Mouse (Mus musculus) urinary bladder, adult 18-20 months (tissue): ENCODE measurements around the gene Gstm4.
"Not testable (repeated sequence)": the region's sequence is repeated elsewhere in the genome, so short reads cannot be mapped to it uniquely, and the experiment has no call there.

Source experiments
- DNase-seq, 2 experiments: peaks; one replicate each; pipeline ENCODE4 v3.0.0; 2022; ENCODE audit warnings: low spot score in 2 of 2, mixed read lengths in 2 of 2

Gene Gstm4

DNA sequence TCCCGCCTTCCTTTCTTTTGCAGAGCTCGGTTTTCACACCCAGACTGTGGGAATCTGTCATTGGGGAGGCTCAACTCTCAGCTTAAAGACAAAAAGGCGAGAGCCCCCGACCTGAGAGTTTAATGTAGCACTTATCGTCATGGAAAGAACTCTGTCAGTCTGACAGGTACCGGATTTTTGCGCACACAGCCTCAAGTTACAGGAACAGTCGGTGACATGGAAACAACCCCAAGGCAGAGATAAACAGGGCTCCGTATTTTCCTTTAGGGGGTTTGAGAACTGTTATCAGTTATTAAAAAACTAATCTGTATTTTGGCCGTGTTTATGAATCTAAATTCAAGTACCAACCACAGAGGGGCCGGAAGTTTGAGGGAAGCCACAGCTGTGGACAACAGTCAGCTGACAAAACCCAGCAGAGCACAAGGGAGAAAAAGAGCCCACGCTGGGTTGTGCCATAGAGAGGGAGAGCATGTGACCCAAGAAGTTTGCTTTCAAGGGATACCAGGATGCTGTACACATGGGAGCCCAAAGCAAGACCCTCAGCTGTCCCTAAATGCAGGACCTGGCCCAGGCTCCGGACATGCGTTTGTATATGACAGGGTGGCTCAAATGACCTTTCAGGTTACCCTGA lies 26.4 kb downstream of the Gstm4 start:
- DNase-seq = no peak

DNA sequence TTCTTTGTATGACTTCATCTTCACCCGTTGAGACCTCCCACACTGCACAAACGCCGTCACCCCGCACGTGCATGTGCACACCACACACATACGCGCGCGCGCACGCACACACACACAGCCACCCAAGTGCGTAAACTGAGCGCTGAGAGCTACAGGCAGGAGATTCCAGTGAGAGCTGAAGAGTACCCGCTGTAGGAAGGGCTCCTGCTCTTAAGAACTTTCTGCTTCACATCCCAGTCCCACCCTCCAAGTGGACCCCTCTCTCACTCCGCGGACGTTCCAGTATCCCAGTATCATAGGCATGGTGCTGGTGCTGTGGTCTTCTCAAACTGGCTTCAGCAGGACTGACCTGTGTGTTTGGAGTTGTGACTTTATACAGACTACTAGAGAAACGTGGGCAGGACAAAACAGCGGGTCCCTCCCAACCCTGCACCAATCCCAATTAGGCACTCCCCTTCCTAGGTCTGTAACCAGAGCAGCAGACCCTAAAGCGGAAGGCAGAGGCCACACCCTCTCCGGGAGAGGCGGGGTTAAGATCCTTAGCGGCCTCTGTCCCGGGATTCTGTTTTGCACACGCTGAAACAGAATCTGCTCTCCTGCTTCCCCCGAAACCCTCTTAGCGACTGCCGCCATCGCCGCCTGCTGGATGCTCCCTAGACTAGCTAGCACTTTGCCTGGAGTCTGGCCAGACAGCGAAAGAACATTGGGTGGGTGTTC lies 27.1 kb downstream of the Gstm4 start, which contains the start of gene Gstm1:
Gene Gstm1 (minus strand): TSS at position 501 of the 717 bp plus-strand sequence.
- peak; percentile 83 to 97 for DNase-seq

DNA sequence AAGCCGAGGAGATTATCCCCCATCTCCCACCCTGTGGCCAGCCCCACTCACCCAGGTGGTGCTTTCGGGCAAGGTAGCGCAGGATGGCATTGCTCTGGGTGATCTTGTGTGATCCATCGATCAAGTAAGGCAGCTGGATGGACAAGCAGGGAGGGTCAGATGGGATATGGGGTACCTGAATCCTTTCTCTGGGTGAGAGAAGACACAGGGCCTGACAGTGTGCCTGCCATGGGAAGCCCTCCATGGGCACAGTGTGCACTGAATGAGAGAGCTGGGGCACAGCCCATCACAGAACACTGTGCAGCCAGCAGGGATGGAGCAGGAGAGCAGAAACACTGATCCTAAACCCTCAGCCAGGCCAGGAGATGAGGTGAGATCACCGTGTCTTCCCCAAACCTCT lies 28.2 kb downstream of the Gstm4 start:
- not testable (repeated sequence) for DNase-seq

DNA sequence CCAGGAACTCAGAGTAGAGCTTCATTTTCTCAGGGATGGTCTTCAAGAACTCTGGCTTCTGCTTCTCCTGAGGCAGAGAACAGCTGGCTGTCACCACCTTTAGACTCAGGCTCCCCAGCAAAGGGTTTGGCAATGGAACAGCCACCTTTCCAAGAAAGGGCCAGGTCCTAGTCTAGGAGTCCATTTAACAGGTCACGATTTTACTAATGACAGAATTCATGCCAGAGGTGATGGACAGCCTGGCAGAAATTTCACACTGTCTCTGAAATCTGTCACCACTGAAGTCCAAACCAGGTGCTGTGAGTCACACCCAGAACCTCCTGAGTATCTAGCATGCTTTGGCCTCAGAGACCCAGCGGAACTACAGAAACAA lies 29.7 kb downstream of the Gstm4 start:
- DNase-seq = no peak

DNA sequence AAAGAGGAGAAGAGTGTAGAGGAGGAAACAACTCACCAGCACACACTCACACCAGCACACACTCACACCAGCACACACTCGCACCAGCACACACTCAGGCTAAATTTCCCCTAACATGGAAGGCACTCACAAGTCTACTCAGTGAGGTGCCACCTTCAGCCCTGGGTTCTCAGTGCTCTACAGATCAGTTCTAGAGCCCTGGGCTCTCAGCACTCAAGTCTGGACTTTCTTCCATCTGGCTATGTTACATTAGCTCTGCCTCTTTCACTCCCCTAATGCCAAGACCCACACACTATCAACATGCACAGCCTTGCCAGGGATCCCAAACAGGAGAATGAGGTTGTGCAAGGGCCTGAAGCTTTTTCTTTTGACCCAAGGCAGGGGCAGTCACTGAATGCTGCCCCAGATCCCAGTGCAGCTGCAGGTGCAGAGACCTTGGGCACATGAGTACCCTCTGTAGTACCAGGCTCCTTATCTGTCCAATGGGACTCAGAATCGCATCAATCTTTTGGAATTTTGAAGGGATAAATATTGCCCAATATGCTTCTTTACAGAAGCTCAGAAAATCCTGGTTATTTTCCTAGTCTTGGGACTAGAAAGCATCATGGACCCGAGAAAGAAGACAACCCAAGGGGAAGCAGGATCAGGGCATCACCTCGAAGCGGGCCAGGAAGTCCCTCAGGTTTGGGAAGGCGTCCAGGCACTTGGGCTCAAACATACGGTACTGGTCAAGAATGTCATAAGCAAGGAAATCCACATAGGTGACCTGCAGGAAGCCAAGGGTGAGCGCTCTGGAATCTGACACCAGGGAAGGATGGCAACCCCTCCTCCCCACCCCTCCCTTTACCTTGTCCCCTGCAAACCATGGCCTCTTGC lies 30.4 kb downstream of the Gstm4 start:
- DNase-seq = no peak

DNA sequence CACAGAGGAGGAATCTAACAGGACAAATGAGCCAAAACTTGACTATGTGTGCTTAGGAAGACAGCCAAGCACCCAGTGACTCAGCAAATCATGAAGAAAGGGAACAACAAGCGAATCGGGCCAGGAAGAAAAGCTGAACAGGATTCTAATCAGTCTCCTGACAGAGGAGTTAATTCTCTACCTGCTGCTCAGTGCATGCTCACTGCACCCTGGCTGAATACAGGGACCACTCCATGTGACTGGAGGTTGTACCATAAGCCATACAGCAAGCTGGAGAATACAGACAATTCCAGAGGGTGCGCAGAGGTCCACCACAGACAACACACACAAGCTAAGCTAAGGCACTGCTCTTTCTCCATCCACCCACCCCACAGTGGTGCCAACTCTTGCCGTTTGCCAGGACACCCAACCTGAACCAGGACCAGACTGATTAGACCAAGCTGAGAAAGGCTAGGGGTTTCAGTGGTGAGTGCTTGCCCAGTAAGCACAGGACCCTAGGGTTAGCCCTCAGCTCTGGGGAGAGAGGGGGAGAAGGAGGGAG lies 31.3 kb downstream of the Gstm4 start:
- peak in 1 of 2 experiments; percentile 76 for DNase-seq

DNA sequence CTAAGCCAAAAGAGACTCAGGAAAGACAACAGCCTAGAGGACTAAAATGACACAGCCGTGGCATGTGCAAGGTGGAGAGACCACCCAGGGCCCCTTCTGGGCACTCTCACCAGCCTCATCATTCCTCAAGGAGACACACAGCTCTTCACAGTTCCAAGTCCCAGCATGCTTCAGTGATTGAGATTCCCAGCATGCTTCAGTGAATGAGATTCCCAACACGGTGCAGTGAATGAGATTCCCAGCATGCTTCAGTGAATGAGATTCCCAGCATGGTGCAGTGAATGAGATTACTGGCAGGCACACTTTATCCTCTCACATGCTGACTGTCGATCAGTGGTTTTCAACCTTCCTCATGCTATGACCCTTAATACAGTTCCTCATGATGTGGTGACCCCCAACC lies 33.1 kb downstream of the Gstm4 start:
- DNase-seq = no peak

DNA sequence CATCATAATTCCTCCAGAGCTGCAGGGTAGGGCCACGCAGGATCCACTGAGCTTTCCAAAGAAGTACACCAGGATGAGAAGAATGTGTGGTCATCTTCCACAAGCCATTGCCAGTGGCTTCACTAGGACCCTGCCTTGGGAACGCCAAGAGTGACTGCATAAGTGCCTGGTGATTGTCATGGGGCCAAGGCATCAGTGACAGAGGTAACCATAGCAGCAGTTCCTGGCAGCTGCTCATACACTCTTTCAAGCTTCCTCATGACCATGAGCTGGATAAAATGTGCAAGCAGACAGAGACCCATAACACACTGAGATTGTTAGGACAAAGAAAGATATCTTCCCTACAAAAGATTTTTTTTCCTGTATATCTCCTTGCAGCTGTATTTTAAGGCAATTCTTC lies 34.4 kb downstream of the Gstm4 start:
- DNase-seq = no peak

DNA sequence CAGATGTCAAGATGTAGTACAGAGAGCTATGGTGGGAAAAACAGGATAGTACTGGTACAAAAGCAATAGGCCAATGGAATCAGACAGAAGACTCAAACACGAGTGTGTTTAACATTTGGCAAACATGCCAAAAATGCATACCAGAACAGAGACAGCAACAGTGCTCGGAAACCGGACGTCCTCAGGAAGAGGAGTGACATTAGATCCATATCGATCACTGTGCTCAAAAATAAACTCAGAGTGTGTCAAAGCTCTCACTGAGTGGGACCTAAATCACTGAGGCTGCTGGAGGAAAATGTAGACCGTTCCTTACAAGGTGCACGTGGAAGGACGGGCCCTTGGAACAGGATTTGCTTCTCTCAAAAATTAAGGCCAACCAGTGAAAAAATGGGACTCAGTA lies 42.7 kb downstream of the Gstm4 start:
- no peak for DNase-seq

DNA sequence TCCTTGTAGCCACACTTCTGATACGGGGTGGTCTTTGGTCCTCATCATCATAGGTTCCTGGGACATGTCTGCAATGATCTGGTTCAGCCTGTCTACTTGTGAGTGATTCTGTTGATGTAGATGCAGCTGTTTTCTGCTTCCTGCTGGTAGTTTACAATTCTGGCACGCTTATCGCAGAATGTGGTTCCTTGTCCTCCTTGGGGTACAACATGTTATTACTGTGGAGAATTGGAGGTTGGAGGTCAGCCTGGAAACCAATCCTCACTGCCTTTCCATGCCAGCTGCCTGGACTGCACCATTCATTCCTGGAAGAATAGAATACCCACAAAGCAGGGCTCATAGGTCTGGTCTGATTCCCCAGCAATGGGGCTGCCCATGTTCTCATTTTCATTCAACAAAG lies 45.2 kb downstream of the Gstm4 start:
- no peak for DNase-seq

DNA sequence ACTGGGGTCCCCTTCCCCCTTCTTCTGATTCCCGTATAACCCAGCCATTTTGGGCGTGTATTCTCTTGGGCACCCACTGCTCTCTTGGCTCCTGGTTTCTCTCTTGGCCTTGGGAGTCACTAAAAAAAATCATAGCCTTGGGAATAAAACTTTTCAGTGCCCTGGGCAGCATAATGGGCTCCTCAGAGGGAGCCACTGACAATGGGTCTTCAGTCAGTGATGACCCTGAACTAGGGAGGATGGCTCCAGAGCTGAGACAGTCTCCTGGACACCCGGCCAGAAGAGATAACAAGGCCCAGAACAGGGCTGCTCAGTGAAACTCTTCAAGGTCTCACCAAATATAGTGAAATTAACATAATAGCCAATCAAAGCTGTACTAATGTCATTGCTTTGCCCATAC lies 46.1 kb downstream of the Gstm4 start:
- no peak for DNase-seq

DNA sequence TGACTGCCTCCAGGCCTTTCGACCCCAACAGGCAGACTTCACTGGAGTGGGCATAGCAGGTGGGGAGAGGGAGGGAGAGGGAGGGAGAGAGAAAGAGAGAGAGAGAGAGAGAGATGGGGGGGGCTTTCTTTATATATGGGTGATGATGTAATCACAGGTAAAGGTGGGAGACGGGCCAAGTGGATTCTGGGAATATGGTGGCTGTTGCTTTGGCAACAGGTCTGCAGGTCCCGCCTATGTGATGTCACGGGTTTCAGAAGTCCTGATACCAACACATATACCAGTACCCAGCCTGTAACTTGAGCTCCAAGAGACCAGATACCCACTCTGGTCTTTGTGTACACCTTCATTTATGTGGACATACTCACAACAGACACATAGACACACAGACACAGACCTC lies 48.1 kb downstream of the Gstm4 start:
- no peak for DNase-seq

DNA sequence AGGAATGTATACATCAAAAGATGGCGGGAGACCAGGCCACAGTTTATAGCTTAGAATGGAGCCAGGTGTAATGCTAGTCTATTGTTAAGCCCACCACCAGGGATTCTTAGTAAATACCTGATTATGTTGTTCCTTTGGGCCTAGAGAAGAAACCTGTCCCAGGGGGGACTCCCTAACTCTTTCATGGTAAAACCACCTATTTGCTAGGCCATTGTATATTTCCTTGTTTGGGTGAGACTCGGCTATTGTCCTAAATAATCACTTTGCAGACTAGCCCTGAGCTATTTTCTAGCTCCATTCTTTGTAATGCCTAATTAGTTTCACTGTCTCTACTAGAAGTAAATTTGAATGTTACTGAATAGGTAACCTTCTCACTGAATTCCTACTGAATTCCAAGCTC lies 48.7 kb downstream of the Gstm4 start:
- DNase-seq = not testable (repeated sequence)
